Mouse (Mus musculus): ENCODE results near the gene Fam241a. TPM values are rescaled to one million over a fixed set of nuclear protein-coding genes. Genes with fewer than 3 reads are reported as not detected.

Gene Fam241a
- polyA plus RNA-seq, 1 experiment from 2014 or later, result 27.9 TPM

- H3K4me2 ChIP-seq, result peak overlapping the region; percentile 31
- H3K27me3 ChIP-seq (replicated peaks), result no peaks in the 10 kb centered on the region
- H3K4me1 ChIP-seq, result no peaks in the 10 kb centered on the region
- peak; percentile 74; the same call in 1 of the 2 replicates for ATAC-seq (ENCODE audit: insufficient read depth, low FRiP score, low read depth)
- H3K9ac ChIP-seq, result no peak overlapping the region
- H3K4me3 ChIP-seq (replicated peaks), result no peak overlapping the region
- no peaks in the 10 kb centered on the region for H3K36me3 ChIP-seq
- peak overlapping the region; percentile 67 for H3K27ac ChIP-seq
- no peaks in the 10 kb centered on the region for H3K9me3 ChIP-seq
- 33% methylated on average over 16 of the region's 16 CpGs for WGBS
Observed at GRCm38 (mm10) chr3:127913885-127914709, 18.0 kb upstream of the Fam241a start.

DNA sequence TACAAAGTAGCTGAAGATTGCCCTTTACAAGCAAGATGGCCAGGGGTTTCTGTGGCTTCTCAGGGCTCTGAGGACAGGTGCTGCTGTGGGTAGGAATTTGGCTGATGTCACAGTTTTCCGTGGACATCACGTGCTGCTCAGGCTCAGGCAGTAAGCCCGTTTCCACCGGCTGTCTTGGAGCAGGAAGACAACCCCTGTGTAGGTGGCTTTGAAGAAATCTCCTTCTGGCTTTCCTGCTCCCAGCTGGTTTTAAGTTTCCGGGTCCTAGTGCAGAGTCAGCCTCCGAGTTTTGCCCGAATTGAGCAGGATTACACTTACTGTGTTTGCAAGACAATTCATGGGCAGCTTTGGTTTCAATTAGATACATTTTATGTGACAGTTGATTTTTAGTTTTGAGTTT, 13.8 kb upstream of the Fam241a start:
- Histone ChIP-seq H3K27ac (no peak overlapping the region), H3K9ac (no peak overlapping the region), H3K36me3 (no peaks in the 10 kb centered on the region), H3K4me2 (no peak overlapping the region), H3K4me3 (replicated peaks) (no peak overlapping the region), H3K4me1 (no peaks in the 10 kb centered on the region), H3K9me3 (no peaks in the 10 kb centered on the region), H3K27me3 (replicated peaks) (no peaks in the 10 kb centered on the region)
- 79% methylated on average over 7 of the region's 7 CpGs for WGBS
- ATAC-seq (ENCODE audit: insufficient read depth, low FRiP score, low read depth), result no peak

DNA sequence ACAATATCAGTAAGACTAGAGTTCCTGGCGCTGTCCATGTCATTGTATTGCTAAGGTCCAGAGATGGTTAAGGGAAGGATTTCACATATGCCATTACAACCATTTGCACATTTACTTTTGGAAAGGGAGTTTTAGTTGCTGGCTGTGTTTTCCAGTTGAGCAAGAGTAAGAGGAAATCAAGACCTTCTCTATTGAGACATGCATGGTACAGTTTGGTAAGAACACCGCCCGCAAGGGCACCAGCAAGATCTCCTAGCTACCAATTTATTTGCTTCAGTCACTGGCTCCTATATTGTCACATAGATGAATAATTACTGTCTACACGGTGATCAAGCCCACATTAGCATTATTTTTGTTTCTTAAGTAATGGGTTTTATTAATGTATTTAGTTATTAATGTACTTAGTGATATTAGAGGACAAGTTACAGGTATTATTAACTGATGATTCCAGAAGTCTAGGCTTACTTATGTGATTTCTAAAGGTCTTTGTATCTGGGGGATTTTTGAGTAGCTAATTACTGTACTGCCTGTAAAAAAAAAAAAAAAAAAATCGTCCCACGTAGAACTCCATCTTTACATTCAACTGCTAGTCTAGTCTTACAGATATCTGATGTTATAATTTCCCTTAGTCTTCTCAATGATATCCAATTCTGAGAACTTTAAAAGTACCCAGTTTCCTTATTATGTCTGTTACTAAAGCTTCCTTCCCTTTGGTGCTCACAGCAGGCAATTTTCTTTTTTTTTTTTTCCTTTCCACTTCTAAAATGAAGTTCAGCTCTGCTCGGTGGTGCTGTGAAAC, 944 bp downstream of the Fam241a start:
- H3K27ac ChIP-seq, result peak overlapping the region; percentile 93
- no peaks in the 10 kb centered on the region for H3K9me3 ChIP-seq
- H3K36me3 ChIP-seq, result 0 out of 2 replicates have a peak, but pooled peaks cover 5% of the 10 kb centered on the region
- no peak for ATAC-seq (ENCODE audit: insufficient read depth, low FRiP score, low read depth)
- H3K27me3 ChIP-seq (replicated peaks), result no peaks in the 10 kb centered on the region
- peak overlapping the region; percentile 83 for H3K4me3 ChIP-seq (replicated peaks)
- H3K4me1 ChIP-seq, result no peaks in the 10 kb centered on the region
- peak overlapping the region; percentile 69 for H3K4me2 ChIP-seq
- 36% methylated on average over 7 of the region's 7 CpGs for WGBS
- peak overlapping the region; percentile 66 for H3K9ac ChIP-seq

DNA sequence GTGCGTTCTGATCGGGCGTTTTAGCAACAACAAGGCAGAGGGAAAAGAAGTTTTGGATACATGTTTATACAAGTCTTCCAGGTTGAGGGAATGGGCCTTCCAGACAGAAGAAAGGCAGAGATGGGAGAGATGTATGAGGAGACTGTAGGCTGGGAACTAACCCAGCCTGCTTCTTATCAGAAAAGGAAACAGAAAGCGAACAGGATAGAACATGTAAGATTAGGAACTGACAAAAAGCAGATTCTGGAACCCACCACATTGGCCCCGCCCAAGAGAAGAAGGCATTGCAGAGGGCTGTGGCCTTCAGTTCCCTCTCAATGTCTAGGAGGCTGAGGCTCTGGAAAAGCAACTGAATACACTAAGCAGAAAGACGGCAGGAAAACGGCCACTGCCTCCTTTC, 2.2 kb downstream of the Fam241a start:
- 0 out of 2 replicates have a peak, but pooled peaks cover 5% of the 10 kb centered on the region for H3K36me3 ChIP-seq
- no peaks in the 10 kb centered on the region for H3K9me3 ChIP-seq
- H3K4me3 ChIP-seq (replicated peaks), result 0 out of 2 replicates have a peak overlapping the region, but pooled peaks have one; percentile 5
- 63% methylated on average over 7 of the region's 7 CpGs for WGBS
- H3K27me3 ChIP-seq (replicated peaks), result no peaks in the 10 kb centered on the region
- no peak overlapping the region for H3K27ac ChIP-seq
- no peak overlapping the region for H3K9ac ChIP-seq
- peak overlapping the region; percentile 34 for H3K4me2 ChIP-seq
- no peaks in the 10 kb centered on the region for H3K4me1 ChIP-seq
- ATAC-seq (ENCODE audit: insufficient read depth, low FRiP score, low read depth), result no peak; the same call in 1 of the 2 replicates

DNA sequence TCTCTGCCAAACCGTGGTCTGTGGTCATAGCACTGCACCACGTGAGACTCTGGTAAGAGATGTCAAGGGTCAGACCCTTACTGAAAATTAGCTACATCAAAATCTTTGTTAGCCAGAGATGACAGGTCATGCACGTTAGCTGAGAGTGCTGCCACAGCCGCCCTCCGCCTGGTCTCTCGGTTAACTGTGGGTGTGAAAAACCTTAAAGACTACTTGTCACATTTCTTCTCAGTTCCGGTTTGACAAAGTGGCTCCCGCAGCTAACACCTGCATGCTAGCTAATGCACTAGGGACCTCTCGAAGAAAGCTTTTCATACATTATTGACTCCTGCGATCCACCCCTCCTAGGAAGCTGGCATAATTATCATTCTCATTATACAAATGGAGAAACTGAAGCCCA, 4.2 kb downstream of the Fam241a start:
- Histone ChIP-seq H3K4me2 (no peak overlapping the region), H3K27me3 (replicated peaks) (no peaks in the 10 kb centered on the region), H3K9me3 (no peaks in the 10 kb centered on the region), H3K4me3 (replicated peaks) (no peak overlapping the region), H3K27ac (no peak overlapping the region), H3K36me3 (0 out of 2 replicates have a peak, but pooled peaks cover 5% of the 10 kb centered on the region), H3K4me1 (no peaks in the 10 kb centered on the region), H3K9ac (no peak overlapping the region)
- ATAC-seq (ENCODE audit: insufficient read depth, low FRiP score, low read depth), result no peak
- 50% methylated on average over 10 of the region's 10 CpGs for WGBS

DNA sequence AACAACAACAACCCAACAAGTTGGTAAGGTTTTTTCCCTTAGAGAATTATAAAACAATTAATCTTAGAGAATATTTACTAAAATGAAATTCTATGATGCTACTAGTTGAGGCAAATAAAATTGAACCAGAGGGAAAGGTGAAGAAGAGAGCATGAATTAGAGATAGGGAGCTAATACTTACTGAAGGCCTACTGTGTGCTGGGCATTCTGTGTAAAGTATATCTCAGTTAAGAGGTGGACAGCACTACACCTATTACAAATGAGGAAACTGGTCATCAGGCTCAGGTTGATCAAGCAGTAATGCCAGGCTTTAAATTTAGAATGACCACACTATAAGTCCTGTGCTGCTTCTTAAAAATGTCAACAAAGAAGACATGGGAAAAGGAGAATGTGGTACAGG, 6.1 kb downstream of the Fam241a start:
- Histone ChIP-seq H3K4me3 (replicated peaks) (no peak overlapping the region), H3K9ac (no peak overlapping the region), H3K36me3 (0 out of 2 replicates have a peak, but pooled peaks cover 5% of the 10 kb centered on the region), H3K9me3 (no peaks in the 10 kb centered on the region), H3K27ac (no peak overlapping the region), H3K27me3 (replicated peaks) (no peaks in the 10 kb centered on the region), H3K4me2 (no peak overlapping the region), H3K4me1 (no peaks in the 10 kb centered on the region)
- no peak for ATAC-seq (ENCODE audit: insufficient read depth, low FRiP score, low read depth)

- Histone ChIP-seq H3K4me3 (replicated peaks) (no peak overlapping the region), H3K27ac (no peak overlapping the region), H3K4me1 (no peaks in the 10 kb centered on the region), H3K9ac (no peak overlapping the region), H3K4me2 (no peak overlapping the region), H3K36me3 (0 out of 2 replicates have a peak, but pooled peaks cover 5% of the 10 kb centered on the region), H3K27me3 (replicated peaks) (no peaks in the 10 kb centered on the region), H3K9me3 (no peaks in the 10 kb centered on the region)
- peak; percentile 83; the same call in 1 of the 2 replicates for ATAC-seq (ENCODE audit: insufficient read depth, low FRiP score, low read depth)
- 56% methylated on average over 3 of the region's 3 CpGs for WGBS
Observed at GRCm38 (mm10) chr3:127889570-127889969, 6.6 kb downstream of the Fam241a start.

- Histone ChIP-seq H3K9ac (no peak overlapping the region), H3K36me3 (no peaks in the 10 kb centered on the region)
Observed at GRCm38 (mm10) chr3:127881684-127882083, 14.4 kb downstream of the Fam241a start.

DNA sequence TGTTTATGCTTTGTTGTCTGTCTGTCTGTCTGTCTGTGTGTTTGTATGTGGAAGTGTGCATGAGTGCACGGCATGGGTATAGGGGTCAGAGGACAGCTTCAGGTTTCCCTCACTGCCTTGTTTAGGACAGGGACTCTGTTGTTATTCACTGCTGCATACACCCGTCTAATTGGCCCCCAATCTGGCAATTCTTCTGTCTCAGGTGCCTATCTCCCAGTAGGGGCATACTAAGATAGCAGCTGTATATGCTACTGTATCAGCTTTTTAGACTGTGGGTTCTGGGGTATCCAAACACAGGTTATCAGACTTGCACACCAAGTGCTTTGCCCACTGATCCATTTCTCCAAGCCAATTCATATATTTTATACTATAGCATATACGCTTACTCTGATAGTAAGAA, 16.2 kb downstream of the Fam241a start:
- no peak overlapping the region for H3K27ac ChIP-seq
- H3K4me1 ChIP-seq, result no peaks in the 10 kb centered on the region
- H3K4me2 ChIP-seq, result no peak overlapping the region
- no peaks in the 10 kb centered on the region for H3K27me3 ChIP-seq (replicated peaks)
- ATAC-seq (ENCODE audit: insufficient read depth, low FRiP score, low read depth), result no peak
- H3K9ac ChIP-seq, result no peak overlapping the region
- H3K9me3 ChIP-seq, result no peaks in the 10 kb centered on the region
- 85% methylated on average over 3 of the region's 3 CpGs for WGBS
- no peaks in the 10 kb centered on the region for H3K36me3 ChIP-seq
- no peak overlapping the region for H3K4me3 ChIP-seq (replicated peaks)

More at GRCm38 (mm10) chr3:127881684-127882083, 14.4 kb downstream of the Fam241a start:
- no peaks in the 10 kb centered on the region for H3K27me3 ChIP-seq (replicated peaks)
- no peak for ATAC-seq (ENCODE audit: insufficient read depth, low FRiP score, low read depth)
- H3K4me3 ChIP-seq (replicated peaks), result no peak overlapping the region
- no peaks in the 10 kb centered on the region for H3K4me1 ChIP-seq
- no peak overlapping the region for H3K27ac ChIP-seq
- WGBS, result 64% methylated on average over 2 of the region's 2 CpGs
- no peak overlapping the region for H3K4me2 ChIP-seq
- no peaks in the 10 kb centered on the region for H3K9me3 ChIP-seq

GRCm38 (mm10) chr3:127875509-127875908, 20.6 kb downstream of the Fam241a start:
- Histone ChIP-seq H3K9ac (no peak overlapping the region), H3K4me2 (no peak overlapping the region), H3K27ac (no peak overlapping the region), H3K4me1 (no peaks in the 10 kb centered on the region), H3K4me3 (replicated peaks) (no peak overlapping the region), H3K9me3 (no peaks in the 10 kb centered on the region), H3K36me3 (no peaks in the 10 kb centered on the region), H3K27me3 (replicated peaks) (no peaks in the 10 kb centered on the region)
- WGBS, result 86% methylated on average over 2 of the region's 2 CpGs
- no peak for ATAC-seq (ENCODE audit: insufficient read depth, low FRiP score, low read depth)

DNA sequence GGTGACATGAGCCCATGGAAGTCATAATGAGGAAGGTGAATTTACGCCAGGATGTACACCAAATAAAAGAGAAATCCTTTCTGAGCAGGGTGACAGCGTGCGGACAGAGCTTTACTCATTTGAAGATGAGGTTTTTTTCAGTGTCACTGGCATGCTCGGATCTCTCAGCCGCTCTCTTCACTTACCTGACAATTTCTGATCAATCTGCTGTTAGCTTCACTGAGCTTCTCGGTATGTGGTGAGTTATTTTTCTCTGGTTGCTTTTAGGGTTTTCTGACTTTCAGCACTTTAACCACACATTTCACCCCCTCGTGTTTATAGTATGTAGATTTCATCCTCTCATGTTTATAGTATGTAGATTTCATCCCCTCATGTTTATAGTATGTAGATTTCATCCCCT, 21.1 kb downstream of the Fam241a start:
- 70% methylated on average over 7 of the region's 7 CpGs for WGBS
- Histone ChIP-seq H3K4me3 (replicated peaks) (no peak overlapping the region), H3K27me3 (replicated peaks) (no peaks in the 10 kb centered on the region), H3K36me3 (no peaks in the 10 kb centered on the region), H3K4me1 (no peaks in the 10 kb centered on the region), H3K9me3 (no peaks in the 10 kb centered on the region), H3K9ac (no peak overlapping the region), H3K4me2 (no peak overlapping the region), H3K27ac (no peak overlapping the region)
- ATAC-seq (ENCODE audit: insufficient read depth, low FRiP score, low read depth), result no peak
